Mouse (Mus musculus) left cerebral cortex, adult 8-10 months (tissue): ENCODE data around the gene Slc15a3. TPM values are rescaled to one million over a fixed set of nuclear protein-coding genes. Genes with fewer than 3 reads are reported as not detected.

Source experiments
- total RNA-seq, 4 experiments: library from RNA; stranded (reverse); gene quantifications; 2 replicates each; pipeline ENCODE4 v1.2.4; 2022

Slc15a3 gene
- total RNA-seq, 4 experiments from 2014 or later = 1.2 to 11.7 (median 3.9) TPM

Other genes starting within 250 kb of the Slc15a3 start
- gene Ddb1, start 234.4 kb upstream of the Slc15a3 start, total RNA-seq = 100 to 1,000 TPM; 181 to 219 (median 206) TPM
- gene Tkfc, start 234.1 kb upstream of the Slc15a3 start, total RNA-seq = 10 to 100 TPM; 17.4 to 19.9 (median 19.3) TPM
- gene Vwce, start 205.5 kb upstream of the Slc15a3 start, total RNA-seq = under 1 TPM; 0.39 to 0.77 (median 0.47) TPM
- gene Pga5, start 161.7 kb upstream of the Slc15a3 start, total RNA-seq = not detected
- gene Vps37c, start 151.0 kb upstream of the Slc15a3 start, total RNA-seq = 10 to 100 TPM; 17.8 to 23.9 (median 20.9) TPM
- gene Cd5, start 100.7 kb upstream of the Slc15a3 start, total RNA-seq = under 1 TPM; 0.13 to 0.51 (median 0.43) TPM
- gene Cd6, start 9.7 kb upstream of the Slc15a3 start, total RNA-seq = 1 to 10 TPM; 1.5 to 4.1 (median 2.2) TPM
- gene Tmem132a, start 30.2 kb downstream of the Slc15a3 start, total RNA-seq = 100 to 1,000 TPM; 218 to 239 (median 228) TPM
- gene Tmem109, start 42.3 kb downstream of the Slc15a3 start, total RNA-seq = 10 to 100 TPM; 45.0 to 48.1 (median 45.5) TPM
- 100 to 1,000 TPM; 196 to 220 (median 207) TPM for gene Prpf19, start 55.5 kb downstream of the Slc15a3 start, total RNA-seq
- gene Zp1, start 80.9 kb downstream of the Slc15a3 start, total RNA-seq = 1 to 10 TPM in 1 of 4 experiments, under 1 TPM in 1, not detected in 2; 0.19 to 1.5 TPM
- under 1 TPM in 2 of 4 experiments, not detected in 2; 0.17 to 0.19 TPM for gene Ptgdr2, start 97.4 kb downstream of the Slc15a3 start, total RNA-seq
- 1 to 10 TPM; 7.2 to 8.2 (median 7.7) TPM for gene Ccdc86, start 109.5 kb downstream of the Slc15a3 start, total RNA-seq
- gene Ms4a10, start 134.9 kb downstream of the Slc15a3 start, total RNA-seq = not detected
- 1 to 10 TPM in 1 of 4 experiments, not detected in 3; 1.1 TPM for gene Ms4a15, start 153.5 kb downstream of the Slc15a3 start, total RNA-seq
- not detected for gene Ms4a18, start 178.3 kb downstream of the Slc15a3 start, total RNA-seq
- under 1 TPM in 1 of 4 experiments, not detected in 3; 0.46 TPM for gene Ms4a8a, start 241.4 kb downstream of the Slc15a3 start, total RNA-seq